Mouse (Mus musculus): ENCODE measurements around the gene Clcn6. TPM values are rescaled to one million over a fixed set of nuclear protein-coding genes. Genes with fewer than 3 reads are reported as not detected.

Gene Clcn6
- total and polyA plus RNA-seq, 2 experiments from 2014 or later: 26.3 to 61.0 TPM

DNA sequence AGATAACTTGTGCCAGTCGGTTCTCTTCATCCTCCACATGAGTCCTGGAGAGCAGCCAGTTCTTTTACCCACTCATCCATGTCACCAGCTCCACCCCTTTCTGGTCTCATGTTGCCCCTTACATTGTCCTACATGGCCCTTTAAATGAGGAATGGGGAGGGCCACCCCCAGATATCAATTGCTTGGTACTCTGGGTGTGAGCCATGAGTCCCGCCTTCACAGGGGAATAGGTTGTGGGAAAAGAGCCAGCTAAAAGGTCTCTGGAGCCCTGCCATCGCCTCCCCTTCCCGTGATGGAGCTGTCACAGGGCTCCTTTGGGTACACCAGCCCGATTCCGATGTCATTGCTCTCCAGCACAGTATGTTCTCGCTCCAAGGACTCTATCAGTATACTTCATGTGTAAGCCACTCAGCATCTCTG is 59.2 kb downstream of the Clcn6 start:
- Histone ChIP-seq H3K27ac (ENCODE audit: low read depth, low read length) (no peak overlapping the region), H3K36me3 (ENCODE audit: insufficient read depth) (no peaks in the 10 kb centered on the region), H3K9ac (no peak overlapping the region), H3K4me2 (ENCODE audit: low read depth) (no peak overlapping the region), H3K4me3 (ENCODE audit: low read depth, low read length) (no peak overlapping the region), H3K9me3 (ENCODE audit: low read length) (no peaks in the 10 kb centered on the region), H3K27me3 (ENCODE audit: insufficient read depth, low read length) (no peaks in the 10 kb centered on the region), H3K4me1 (ENCODE audit: insufficient read depth) (no peaks in the 10 kb centered on the region)
- no peak for TF ChIP-seq CTCF (IDR thresholded peaks at IDR 0.05; ENCODE audit: low read depth)
- no peak for ATAC-seq
- WGBS: 52% methylated on average over 7 of the region's 7 CpGs
- no peak for DNase-seq

GRCm38 (mm10) chr4:147978391-147978790 is 60.2 kb downstream of the Clcn6 start:
- no peak overlapping the region for H3K4me3 ChIP-seq (ENCODE audit: low read depth, low read length)
- ATAC-seq (no peak), DNase-seq (no peak)
- H3K9ac ChIP-seq: no peak overlapping the region
- H3K27ac ChIP-seq (ENCODE audit: low read depth, low read length): no peak overlapping the region
- WGBS: 93% methylated on average over 6 of the region's 6 CpGs
- H3K4me2 ChIP-seq (ENCODE audit: low read depth): no peak overlapping the region
- no peaks in the 10 kb centered on the region for H3K9me3 ChIP-seq (ENCODE audit: low read length)
- TF ChIP-seq CTCF (IDR thresholded peaks at IDR 0.05; ENCODE audit: low read depth): no peak
- no peaks in the 10 kb centered on the region for H3K27me3 ChIP-seq (ENCODE audit: insufficient read depth, low read length)
- H3K36me3 ChIP-seq (ENCODE audit: insufficient read depth): no peaks in the 10 kb centered on the region
- H3K4me1 ChIP-seq (ENCODE audit: insufficient read depth): no peaks in the 10 kb centered on the region

DNA sequence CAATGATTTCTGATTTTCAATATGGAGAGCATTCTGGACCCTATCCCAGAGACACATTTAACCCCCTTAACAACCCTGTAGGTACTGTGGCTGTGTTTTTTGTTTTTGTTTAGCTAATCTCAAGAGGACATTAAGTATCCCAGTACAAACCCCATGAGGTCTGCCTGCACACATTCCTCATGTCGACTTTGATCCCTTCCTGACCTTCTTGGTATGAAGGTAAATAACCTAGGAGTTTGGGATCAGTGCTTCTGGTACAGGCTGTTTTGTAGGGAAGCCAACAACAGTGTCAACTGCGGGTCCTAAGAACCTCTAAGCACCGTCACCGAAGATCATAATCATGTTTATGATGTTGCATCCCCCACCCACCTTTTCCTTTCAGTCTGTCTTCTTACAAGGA is 60.9 kb downstream of the Clcn6 start:
- Histone ChIP-seq H3K36me3 (ENCODE audit: insufficient read depth) (no peaks in the 10 kb centered on the region), H3K27me3 (ENCODE audit: insufficient read depth, low read length) (no peaks in the 10 kb centered on the region), H3K27ac (ENCODE audit: low read depth, low read length) (no peak overlapping the region), H3K4me2 (ENCODE audit: low read depth) (no peak overlapping the region), H3K4me1 (ENCODE audit: insufficient read depth) (no peaks in the 10 kb centered on the region), H3K4me3 (ENCODE audit: low read depth, low read length) (no peak overlapping the region), H3K9ac (no peak overlapping the region), H3K9me3 (ENCODE audit: low read length) (no peaks in the 10 kb centered on the region)
- DNase-seq (no peak), ATAC-seq (no peak)
- WGBS: 85% methylated on average over 4 of the region's 4 CpGs
- TF ChIP-seq CTCF (IDR thresholded peaks at IDR 0.05; ENCODE audit: low read depth): no peak

- H3K27ac ChIP-seq (ENCODE audit: low read depth, low read length): no peak overlapping the region
- no peak overlapping the region for H3K4me3 ChIP-seq (ENCODE audit: low read depth, low read length)
- H3K4me2 ChIP-seq (ENCODE audit: low read depth): no peak overlapping the region
- no peak for ATAC-seq
- TF ChIP-seq CTCF (IDR thresholded peaks at IDR 0.05; ENCODE audit: low read depth): no peak
- H3K4me1 ChIP-seq (ENCODE audit: insufficient read depth): no peaks in the 10 kb centered on the region
- no peak overlapping the region for H3K9ac ChIP-seq
- H3K9me3 ChIP-seq (ENCODE audit: low read length): no peaks in the 10 kb centered on the region
- no peak for DNase-seq
- H3K36me3 ChIP-seq (ENCODE audit: insufficient read depth): no peaks in the 10 kb centered on the region
- no peaks in the 10 kb centered on the region for H3K27me3 ChIP-seq (ENCODE audit: insufficient read depth, low read length)
- 90% methylated on average over 3 of the region's 3 CpGs for WGBS
These were observed 62.4 kb downstream of the Clcn6 start for GRCm38 (mm10) chr4:147976237-147976636.

DNA sequence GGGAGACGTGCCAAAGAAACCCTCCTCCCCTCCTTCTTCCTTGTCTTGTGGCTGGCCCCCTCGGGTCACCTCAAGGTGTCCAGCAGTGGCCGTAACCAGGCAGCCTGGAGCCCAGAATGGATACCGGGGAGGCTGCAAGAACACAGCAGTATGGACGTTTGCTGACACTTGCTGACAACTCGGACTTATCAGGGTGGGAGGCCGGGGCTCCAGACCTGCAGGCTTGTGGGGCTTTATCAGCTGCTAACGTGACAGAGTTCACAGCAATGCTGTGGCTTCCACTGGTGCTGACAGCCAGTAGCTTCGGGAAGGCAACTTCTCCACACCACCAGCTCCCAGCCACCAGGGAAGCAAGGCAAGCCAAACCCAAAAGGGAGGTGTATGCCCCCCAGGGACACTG is 69.3 kb downstream of the Clcn6 start:
- Histone ChIP-seq H3K4me2 (ENCODE audit: low read depth) (no peak overlapping the region), H3K9ac (no peak overlapping the region), H3K27ac (ENCODE audit: low read depth, low read length) (no peak overlapping the region), H3K36me3 (ENCODE audit: insufficient read depth) (no peaks in the 10 kb centered on the region), H3K4me1 (ENCODE audit: insufficient read depth) (no peaks in the 10 kb centered on the region), H3K27me3 (ENCODE audit: insufficient read depth, low read length) (no peaks in the 10 kb centered on the region), H3K9me3 (ENCODE audit: low read length) (no peaks in the 10 kb centered on the region), H3K4me3 (ENCODE audit: low read depth, low read length) (no peak overlapping the region)
- DNase-seq (no peak), ATAC-seq (no peak)
- 65% methylated on average over 9 of the region's 9 CpGs for WGBS
- no peak for TF ChIP-seq CTCF (IDR thresholded peaks at IDR 0.05; ENCODE audit: low read depth)

GRCm38 (mm10) chr4:147968816-147969215 is 69.8 kb downstream of the Clcn6 start:
- 89% methylated on average over 2 of the region's 2 CpGs for WGBS
- no peak for TF ChIP-seq CTCF (IDR thresholded peaks at IDR 0.05; ENCODE audit: low read depth)

GRCm38 (mm10) chr4:147965712-147966111 is 72.9 kb downstream of the Clcn6 start:
- 82% methylated on average over 7 of the region's 7 CpGs for WGBS

More at GRCm38 (mm10) chr4:147968816-147969215, 69.8 kb downstream of the Clcn6 start:
- Histone ChIP-seq H3K36me3 (ENCODE audit: insufficient read depth) (no peaks in the 10 kb centered on the region), H3K27me3 (ENCODE audit: insufficient read depth, low read length) (no peaks in the 10 kb centered on the region), H3K4me3 (ENCODE audit: low read depth, low read length) (no peak overlapping the region), H3K27ac (ENCODE audit: low read depth, low read length) (no peak overlapping the region), H3K4me1 (ENCODE audit: insufficient read depth) (no peaks in the 10 kb centered on the region), H3K4me2 (ENCODE audit: low read depth) (no peak overlapping the region), H3K9ac (no peak overlapping the region), H3K9me3 (ENCODE audit: low read length) (no peaks in the 10 kb centered on the region)
- ATAC-seq (no peak), DNase-seq (no peak)

GRCm38 (mm10) chr4:147963623-147964022 is 75.0 kb downstream of the Clcn6 start:
- ATAC-seq: no peak
- Histone ChIP-seq H3K36me3 (ENCODE audit: insufficient read depth) (no peaks in the 10 kb centered on the region), H3K4me1 (ENCODE audit: insufficient read depth) (no peaks in the 10 kb centered on the region), H3K9ac (no peak overlapping the region), H3K9me3 (ENCODE audit: low read length) (no peaks in the 10 kb centered on the region), H3K4me2 (ENCODE audit: low read depth) (no peak overlapping the region), H3K4me3 (ENCODE audit: low read depth, low read length) (no peak overlapping the region), H3K27me3 (ENCODE audit: insufficient read depth, low read length) (no peaks in the 10 kb centered on the region), H3K27ac (ENCODE audit: low read depth, low read length) (no peak overlapping the region)
- WGBS: 91% methylated on average over 15 of the region's 15 CpGs
- no peak for TF ChIP-seq CTCF (IDR thresholded peaks at IDR 0.05; ENCODE audit: low read depth)
- DNase-seq: no peak

More at GRCm38 (mm10) chr4:147965712-147966111, 72.9 kb downstream of the Clcn6 start:
- H3K27me3 ChIP-seq (ENCODE audit: insufficient read depth, low read length): no peaks in the 10 kb centered on the region
- no peaks in the 10 kb centered on the region for H3K9me3 ChIP-seq (ENCODE audit: low read length)
- H3K9ac ChIP-seq: no peak overlapping the region
- no peak overlapping the region for H3K4me3 ChIP-seq (ENCODE audit: low read depth, low read length)
- no peak for DNase-seq
- TF ChIP-seq CTCF (IDR thresholded peaks at IDR 0.05; ENCODE audit: low read depth): no peak
- H3K4me1 ChIP-seq (ENCODE audit: insufficient read depth): no peaks in the 10 kb centered on the region
- no peak for ATAC-seq
- H3K4me2 ChIP-seq (ENCODE audit: low read depth): no peak overlapping the region
- no peak overlapping the region for H3K27ac ChIP-seq (ENCODE audit: low read depth, low read length)
- no peaks in the 10 kb centered on the region for H3K36me3 ChIP-seq (ENCODE audit: insufficient read depth)

All from forebrain, postnatal 0 days (tissue).